8 mouse cellular contexts compared by ENCODE assay signal in genomic region chr8:128653642-128654364, GRCm38 (mm10). TPM values are rescaled to one million over a fixed set of nuclear protein-coding genes. Genes with fewer than 3 reads are reported as not detected.
A peak's percentile ranks its signal among the peaks of the same experiment; 100 is the strongest.
DNase-seq lines count a peak whose midpoint lies in the region; ATAC-seq and TF ChIP-seq lines count a peak whose summit lies in the region.

No protein-coding gene starts in this region.

- 45% methylated on average over 5 of the region's 5 CpGs for WGBS in spleen, adult 2 months
- 36% methylated on average over 5 of the region's 5 CpGs for WGBS in limb, embryonic 10.5 days

- H3K27ac ChIP-seq in spleen, adult 2 months (ENCODE audit: insufficient read depth, low read length) = peak overlapping the region; percentile 72
- peak overlapping the region; percentile 88 for H3K27ac ChIP-seq in limb, embryonic 10.5 days

- no peaks in the 10 kb centered on the region; the same call in 1 of the 2 replicates for H3K4me1 ChIP-seq in spleen, adult 2 months (ENCODE audit: control insufficient read depth, insufficient read depth, insufficient read length)
- peaks cover 23% of the 10 kb centered on the region for H3K4me1 ChIP-seq in limb, embryonic 10.5 days

- no peak for DNase-seq in spleen, adult 2 months (ENCODE audit: low read depth in 1 of 2, low spot score in 2 of 2)
- no peak for DNase-seq in spleen, postnatal 36 days (ENCODE audit: low spot score in 2 of 2)
- DNase-seq in limb, embryonic 10.5 days (ENCODE audit: low spot score) = no peak
- DNase-seq in neural tube, embryonic 10.5 days (ENCODE audit: extremely low spot score, low spot score) = peak; percentile 17
- DNase-seq in adrenal gland, postnatal 36 days = no peak
- no peak for DNase-seq in urinary bladder, postnatal 25 days (ENCODE audit: low spot score)
- no peak for DNase-seq in adrenal gland, adult 18-20 months (ENCODE audit: low spot score in 2 of 2)

- no peaks in the 10 kb centered on the region for H3K27me3 ChIP-seq in spleen, adult 2 months (ENCODE audit: control insufficient read depth, insufficient read depth, low read length)
- no peaks in the 10 kb centered on the region for H3K27me3 ChIP-seq in limb, embryonic 10.5 days (ENCODE audit: low read depth, poor library complexity, severe bottlenecking)

- H3K4me3 ChIP-seq in spleen, adult 2 months (ENCODE audit: extremely low read depth, insufficient read depth, insufficient read length) = no peak overlapping the region
- H3K4me3 ChIP-seq in limb, embryonic 10.5 days = peak overlapping the region; percentile 49

- ATAC-seq in granulocyte monocyte progenitor cell, adult 5-6 weeks (replicated peaks; ENCODE audit: poor library complexity, severe bottlenecking) = 0 out of 2 replicates have a peak, but pooled peaks have one; percentile 4

- no peaks in the 10 kb centered on the region for H3K9me3 ChIP-seq in limb, embryonic 10.5 days (replicated peaks)

- TF ChIP-seq CTCF in spleen, adult 2 months (IDR thresholded peaks at IDR 0.05; ENCODE audit: extremely low read depth, insufficient read depth, insufficient read length, insufficient replicate concordance) = no peak

- TF ChIP-seq POLR2A in spleen, adult 2 months (IDR thresholded peaks at IDR 0.05; ENCODE audit: low read depth, low read length) = no peak

- no peaks in the 10 kb centered on the region for H3K36me3 ChIP-seq in spleen, adult 2 months (ENCODE audit: control insufficient read depth, insufficient read depth, low read length)
- H3K36me3 ChIP-seq in limb, embryonic 10.5 days = no peaks in the 10 kb centered on the region

RNA-seq across cellular contexts. Expression of gene Itgb1, which starts 31.7 kb away (rescaled TPM):
- polyA plus RNA-seq in spleen, adult 2 months (2012; rRNA removed) = 16.4 and 18.8 TPM in 2 replicates
- total RNA-seq in granulocyte monocyte progenitor cell, adult 5-6 weeks (2014; fragmentation: Nextera tagmentation) = 56.3 and 74.5 TPM in 2 replicates
- total RNA-seq in granulocyte monocyte progenitor cell, adult 5-6 weeks (2017) = 164 and 176 TPM in 2 replicates
- polyA plus RNA-seq in limb, embryonic 10.5 days (2016; fragmentation: Nextera tagmentation; extraction: Ambion mirVana) = 126 and 154 TPM in 2 replicates
- total RNA-seq in adrenal gland, postnatal 36 days (2021) = 100 to 1,000 TPM; 280 to 291 TPM
- 100 to 1,000 TPM; 223 to 263 TPM for total RNA-seq in adrenal gland, adult 18-20 months (2021)
